Mouse (Mus musculus) limb, embryonic 11.5 days (tissue): ENCODE measurements around the gene Hsdl2. TPM values are rescaled to one million over a fixed set of nuclear protein-coding genes. Genes with fewer than 3 reads are reported as not detected.

Source experiments
- ATAC-seq: fragments of 200-750 bp; cut with Nextera tagmentation; 2 replicates; pipeline ENCODE4 v1.8.0; 2017; ENCODE audit warnings: low read depth; ENCODE audit not compliant: insufficient number of reproducible peaks, low FRiP score, low TSS enrichment
- DNase-seq: peaks from one replicate; pipeline ENCODE4 v3.0.0-alpha.2; 2015; ENCODE audit warnings: low spot score
- H3K27ac ChIP-seq: fragments of 300-500 bp; sonication (generic); replicated peaks from 2 replicates; pipeline ENCODE4 v1.5.1; 2014; ENCODE audit warnings: low read depth, mild to moderate bottlenecking, low read length
- H3K27me3 ChIP-seq: fragments of 300-500 bp; sonication (generic); 2 replicates; pipeline ENCODE4 v1.6.1; 2014; ENCODE audit warnings: mild to moderate bottlenecking, low read length, mixed read lengths; ENCODE audit not compliant: control insufficient read depth, insufficient read depth
- H3K36me3 ChIP-seq: fragments of 300-500 bp; sonication (generic); 2 replicates; pipeline ENCODE4 v1.6.1; 2014; ENCODE audit warnings: mild to moderate bottlenecking, low read length, moderate library complexity, mixed read lengths; ENCODE audit not compliant: control insufficient read depth, insufficient read depth
- H3K4me1 ChIP-seq: fragments of 300-500 bp; sonication (generic); 2 replicates; pipeline ENCODE4 v1.6.1; 2014; ENCODE audit warnings: low read length, mixed read lengths; ENCODE audit not compliant: control insufficient read depth, insufficient read depth
- H3K4me2 ChIP-seq: fragments of 300-500 bp; sonication (generic); 2 replicates; pipeline ENCODE4 v1.6.1; 2014; ENCODE audit warnings: low read depth, mild to moderate bottlenecking, moderate library complexity; ENCODE audit not compliant: severe bottlenecking
- H3K4me3 ChIP-seq: fragments of 300-500 bp; sonication (generic); 2 replicates; pipeline ENCODE4 v1.5.1; 2014; ENCODE audit warnings: low read depth, low read length
- H3K9ac ChIP-seq: fragments of 300-500 bp; sonication (generic); 2 replicates; pipeline ENCODE4 v1.6.1; 2014; ENCODE audit warnings: mild to moderate bottlenecking, low read length
- H3K9me3 ChIP-seq: fragments of 300-500 bp; sonication (generic); 2 replicates; pipeline ENCODE4 v1.6.1; 2016; ENCODE audit warnings: low read length; ENCODE audit not compliant: control insufficient read depth
- WGBS: fragments of 180-500 bp; shearing (Covaris S2); extraction: QIAGEN DNeasy Blood & Tissue Kit; methylation state at CpG from one replicate; pipeline ENCODE4 v1.1.7; 2014; 5-methylcytosine and 5-hydroxymethylcytosine counted together
- polyA plus RNA-seq: library from polyadenylated mRNA; unstranded; fragments of >200 nt; fragmentation: Nextera tagmentation; extraction: Ambion mirVana; gene quantifications from 2 replicates; pipeline ENCODE4 v1.2.1, GENCODE M21; 2014

The Hsdl2 gene
- polyA plus RNA-seq, 1 experiment from 2014 or later: 18.7 TPM

GRCm38 (mm10) chr4:59572521-59573118 lies 8.7 kb upstream of the Hsdl2 start:
- DNase-seq: no peak
- H3K36me3 ChIP-seq: no peaks in the 10 kb centered on the region
- no peak overlapping the region for H3K4me2 ChIP-seq
- no peak overlapping the region for H3K4me3 ChIP-seq
- H3K27me3 ChIP-seq: no peaks in the 10 kb centered on the region
- WGBS: 83% methylated on average over 11 of the region's 11 CpGs
- H3K27ac ChIP-seq: no peak overlapping the region
- H3K9me3 ChIP-seq: no peaks in the 10 kb centered on the region
- ATAC-seq: no peak
- no peak overlapping the region for H3K9ac ChIP-seq
- H3K4me1 ChIP-seq: no peaks in the 10 kb centered on the region

DNA sequence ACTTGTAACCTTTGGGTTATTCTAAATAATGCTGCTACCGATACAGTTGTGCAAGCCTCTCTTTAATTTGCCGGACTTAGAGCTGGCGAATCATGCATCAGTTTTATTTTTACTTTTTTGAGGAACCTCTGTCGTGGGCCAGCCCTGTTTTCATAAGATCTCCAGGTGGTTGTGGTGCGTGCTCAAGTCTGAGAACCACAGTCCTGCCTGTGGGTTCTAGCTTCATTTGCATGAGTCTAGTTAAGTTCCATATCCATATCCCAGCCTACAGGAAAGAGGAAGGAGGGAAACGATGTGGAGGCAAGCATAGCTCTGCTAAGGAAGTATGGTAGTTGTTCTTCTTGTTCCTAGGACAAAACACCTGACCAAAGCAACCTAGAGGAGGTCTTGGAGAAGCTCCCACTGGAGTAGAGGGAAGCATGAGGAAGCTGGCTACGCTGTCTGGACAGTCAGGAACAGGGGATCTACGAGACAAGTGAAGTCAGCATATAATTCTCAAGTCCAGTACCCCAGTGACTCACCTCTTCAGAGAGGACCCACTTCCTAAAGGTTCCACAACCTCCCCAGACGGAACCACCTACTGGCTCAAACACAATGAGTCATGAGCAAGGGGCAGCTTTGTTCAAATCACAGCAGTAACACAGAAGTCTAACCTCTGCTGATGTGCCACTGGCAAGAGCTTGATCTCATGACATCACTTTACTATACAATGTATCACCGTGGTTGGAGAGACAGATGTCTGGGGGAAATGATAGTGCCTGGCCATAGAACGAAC lies 6.0 kb upstream of the Hsdl2 start:
- Histone ChIP-seq H3K4me1 (peaks cover 1% of the 10 kb centered on the region; the same call in 1 of the 2 replicates), H3K9me3 (no peaks in the 10 kb centered on the region), H3K9ac (no peak overlapping the region), H3K27me3 (no peaks in the 10 kb centered on the region), H3K4me3 (no peak overlapping the region), H3K4me2 (no peak overlapping the region), H3K36me3 (no peaks in the 10 kb centered on the region), H3K27ac (no peak overlapping the region)
- ATAC-seq (no peak), DNase-seq (no peak)
- WGBS: 86% methylated on average over 11 of the region's 11 CpGs

GRCm38 (mm10) chr4:59580495-59581281 lies 675 bp upstream of the Hsdl2 start:
- no peaks in the 10 kb centered on the region for H3K9me3 ChIP-seq
- ATAC-seq: peak; percentile 67
- peak overlapping the region; percentile 53 for H3K4me3 ChIP-seq
- no peak overlapping the region for H3K27ac ChIP-seq
- under 1% methylated on average over 23 of the region's 23 CpGs for WGBS
- DNase-seq: peak; percentile 73
- no peaks in the 10 kb centered on the region for H3K27me3 ChIP-seq
- no peaks in the 10 kb centered on the region for H3K36me3 ChIP-seq
- H3K9ac ChIP-seq: peak overlapping the region; percentile 70
- peaks cover 4% of the 10 kb centered on the region; the same call in 1 of the 2 replicates for H3K4me1 ChIP-seq
- peak overlapping the region; percentile 88 for H3K4me2 ChIP-seq

GRCm38 (mm10) chr4:59582186-59582585 lies 823 bp downstream of the Hsdl2 start:
- DNase-seq (no peak), ATAC-seq (no peak)
- Histone ChIP-seq H3K27ac (no peak overlapping the region), H3K9ac (no peak overlapping the region), H3K9me3 (no peaks in the 10 kb centered on the region), H3K4me1 (peaks cover 4% of the 10 kb centered on the region; the same call in 1 of the 2 replicates), H3K4me3 (peak overlapping the region; percentile 53), H3K4me2 (peak overlapping the region; percentile 88; the same call in 1 of the 2 replicates), H3K27me3 (no peaks in the 10 kb centered on the region), H3K36me3 (no peaks in the 10 kb centered on the region)
- WGBS: 38% methylated on average over 6 of the region's 6 CpGs

- ATAC-seq (no peak), DNase-seq (no peak)
- no peaks in the 10 kb centered on the region for H3K36me3 ChIP-seq
- H3K27me3 ChIP-seq: no peaks in the 10 kb centered on the region
- no peak overlapping the region for H3K9ac ChIP-seq
- 81% methylated on average over 5 of the region's 5 CpGs for WGBS
- no peaks in the 10 kb centered on the region for H3K9me3 ChIP-seq
- no peak overlapping the region for H3K4me2 ChIP-seq
- no peak overlapping the region for H3K27ac ChIP-seq
- peaks cover 4% of the 10 kb centered on the region; the same call in 1 of the 2 replicates for H3K4me1 ChIP-seq
- H3K4me3 ChIP-seq: no peak overlapping the region
Observed at GRCm38 (mm10) chr4:59585097-59585496, 3.7 kb downstream of the Hsdl2 start.

GRCm38 (mm10) chr4:59587215-59587871 lies 6.0 kb downstream of the Hsdl2 start:
- no peak for ATAC-seq
- WGBS: 72% methylated on average over 2 of the region's 2 CpGs
- Histone ChIP-seq H3K4me2 (no peak overlapping the region), H3K36me3 (no peaks in the 10 kb centered on the region), H3K9ac (no peak overlapping the region), H3K4me3 (no peak overlapping the region), H3K27ac (no peak overlapping the region), H3K4me1 (no peaks in the 10 kb centered on the region), H3K27me3 (no peaks in the 10 kb centered on the region), H3K9me3 (no peaks in the 10 kb centered on the region)
- DNase-seq: no peak

- 93% methylated on average over 1 of the region's 1 CpGs for WGBS
- no peak for DNase-seq
- Histone ChIP-seq H3K9me3 (no peaks in the 10 kb centered on the region), H3K9ac (no peak overlapping the region), H3K4me1 (no peaks in the 10 kb centered on the region), H3K27ac (no peak overlapping the region), H3K4me3 (no peak overlapping the region), H3K36me3 (no peaks in the 10 kb centered on the region), H3K27me3 (no peaks in the 10 kb centered on the region), H3K4me2 (no peak overlapping the region)
- no peak for ATAC-seq
Observed at GRCm38 (mm10) chr4:59587872-59588226, 6.5 kb downstream of the Hsdl2 start.

DNA sequence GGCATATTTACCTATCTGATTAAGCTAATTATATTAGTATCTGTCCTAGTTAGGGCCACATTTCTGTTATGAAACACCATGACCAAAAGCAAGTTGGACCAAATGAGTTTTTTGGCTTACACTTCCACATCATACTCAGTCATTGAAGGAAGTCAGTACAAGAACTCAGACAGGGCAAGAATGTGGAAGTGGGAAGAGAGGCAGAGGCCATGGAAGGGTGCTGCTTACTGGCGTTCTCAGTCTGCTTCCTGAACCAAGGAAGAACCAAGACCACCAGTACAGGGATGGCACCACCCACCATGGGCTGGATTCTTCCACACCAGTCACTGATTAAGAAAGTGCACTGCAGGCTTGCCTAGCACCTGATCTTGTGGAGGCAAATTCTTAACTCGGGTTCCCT lies 13.3 kb downstream of the Hsdl2 start:
- Histone ChIP-seq H3K9me3 (no peaks in the 10 kb centered on the region), H3K4me1 (no peaks in the 10 kb centered on the region), H3K4me2 (no peak overlapping the region), H3K27ac (no peak overlapping the region), H3K4me3 (no peak overlapping the region), H3K9ac (no peak overlapping the region), H3K27me3 (no peaks in the 10 kb centered on the region), H3K36me3 (no peaks in the 10 kb centered on the region)
- no peak for ATAC-seq
- 75% methylated on average over 2 of the region's 2 CpGs for WGBS
- no peak for DNase-seq
